Mouse (Mus musculus) liver, adult (tissue): ENCODE results near the gene Flt1.

Experiments
- GATA4 ChIP-seq: IDR thresholded peaks from 2 replicates; pipeline ENCODE4 v1.6.1; 2014; ENCODE audit warnings: mild to moderate bottlenecking, low read length; ENCODE audit not compliant: insufficient replicate concordance

Flt1 gene

DNA sequence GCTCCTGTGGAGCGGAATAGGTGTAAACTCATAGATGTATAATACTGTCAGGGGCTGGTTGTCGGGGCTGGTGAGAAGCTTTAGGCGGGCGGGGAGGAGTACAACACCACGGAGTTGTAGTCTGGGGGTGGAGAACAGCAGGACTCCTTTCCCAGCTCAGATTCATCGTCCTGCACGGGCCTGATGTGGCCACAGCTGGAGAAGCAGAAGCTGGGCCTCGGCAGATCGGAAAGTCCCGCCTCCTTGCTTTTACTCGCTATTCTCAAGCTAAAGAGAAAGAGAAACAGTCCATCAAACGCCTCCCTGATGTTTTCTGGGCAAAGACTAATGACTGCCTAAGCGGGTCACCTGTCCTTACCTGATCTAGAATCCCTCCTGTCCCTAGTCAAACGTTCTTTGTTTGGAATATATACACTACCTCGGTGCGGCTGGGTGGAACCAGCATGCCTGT is 161.6 kb downstream of the Flt1 start:
- TF ChIP-seq GATA4, result no peak

DNA sequence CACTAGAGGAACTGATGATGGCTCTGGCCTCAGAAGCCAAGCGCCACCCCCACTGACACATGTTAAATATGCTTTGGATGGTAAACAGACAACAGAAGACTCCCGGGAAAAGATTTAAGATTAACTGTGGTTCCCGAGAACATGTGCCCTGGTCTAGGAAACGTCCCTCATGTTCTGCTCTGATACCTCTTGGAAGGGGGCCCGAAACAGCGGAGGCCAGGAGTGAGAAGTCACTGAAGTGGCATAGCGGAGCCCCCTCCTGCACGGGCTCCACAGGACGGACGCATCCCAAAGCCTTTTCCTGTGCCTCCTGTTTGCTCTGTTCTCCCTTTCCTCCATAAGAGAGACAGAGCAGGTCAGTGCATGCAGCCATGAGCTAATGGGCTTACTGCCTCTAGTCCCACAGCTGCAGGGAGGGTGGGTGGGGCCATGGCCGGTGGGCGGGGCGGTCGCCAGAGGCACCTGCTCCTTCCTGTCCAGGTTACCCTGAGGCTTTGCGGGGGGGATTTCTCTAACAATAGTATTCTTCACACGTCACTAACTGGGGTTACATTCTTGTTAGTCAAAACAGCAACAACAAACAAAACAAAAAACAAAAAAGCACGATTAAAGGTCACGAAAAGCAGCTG is 162.2 kb downstream of the Flt1 start:
- TF ChIP-seq GATA4, result no peak

DNA sequence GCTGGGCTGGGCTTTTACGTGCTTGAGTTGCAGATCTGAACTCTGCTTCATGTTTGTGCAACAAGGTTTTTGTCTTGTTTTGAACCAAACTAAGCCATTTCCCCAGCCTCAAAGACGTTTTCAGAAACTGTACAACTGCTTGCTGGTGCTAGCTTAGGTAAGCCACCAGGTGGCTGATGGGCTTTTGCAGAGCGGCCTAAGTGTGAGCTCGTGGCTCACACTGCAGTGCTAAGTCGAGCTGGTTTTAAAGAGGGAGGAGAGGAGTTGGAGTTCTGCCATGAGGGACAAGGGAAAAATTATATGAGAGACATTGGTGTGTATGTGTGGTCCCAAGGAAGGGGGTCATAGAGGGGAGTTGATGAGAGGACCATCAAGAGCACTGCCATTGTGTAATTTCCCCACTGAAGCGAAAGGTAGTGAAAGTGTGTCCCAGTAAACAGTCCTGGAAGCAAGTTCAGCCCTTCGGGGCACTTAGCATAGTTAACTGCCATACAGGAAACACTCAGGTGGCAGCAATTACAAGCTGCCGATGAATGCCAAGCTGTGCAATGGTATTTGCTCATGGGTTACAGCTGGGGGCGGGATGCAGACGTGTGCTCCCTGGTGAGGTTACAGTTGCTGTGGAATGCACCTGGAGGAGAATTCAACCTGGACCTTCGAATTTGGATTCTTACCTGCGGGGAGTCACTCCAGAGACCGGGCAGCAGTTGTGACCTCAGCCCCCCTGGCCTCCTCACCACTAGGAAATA is 173.8 kb downstream of the Flt1 start:
- no peak for TF ChIP-seq GATA4

GRCm38 (mm10) chr5:147549016-147549755 is 176.6 kb downstream of the Flt1 start:
- TF ChIP-seq GATA4, result no peak

DNA sequence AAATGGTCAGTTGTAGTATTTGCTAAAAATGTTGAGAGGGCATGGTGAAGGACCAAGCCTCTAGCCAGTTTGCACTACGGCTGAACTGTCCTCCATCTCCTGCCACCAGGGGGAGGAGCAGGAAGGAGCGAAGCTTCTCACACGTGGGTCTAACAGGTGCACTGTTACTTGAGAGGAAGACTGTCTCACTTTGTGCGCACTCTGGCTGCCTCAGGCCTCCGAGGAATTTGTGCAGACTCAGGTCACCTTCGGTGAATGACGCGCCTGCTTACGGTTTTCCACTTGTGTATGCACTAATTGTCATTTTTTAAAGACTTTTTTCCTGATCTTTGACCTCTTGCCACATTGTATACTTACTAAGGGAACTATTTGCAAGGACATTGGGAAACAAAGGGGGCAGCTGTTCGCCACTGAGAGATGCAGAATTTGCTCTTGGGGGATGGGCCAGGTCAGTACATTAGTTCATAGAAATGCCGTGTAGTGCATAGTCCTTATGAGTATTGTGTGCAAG is 180.0 kb downstream of the Flt1 start:
- TF ChIP-seq GATA4, result no peak

DNA sequence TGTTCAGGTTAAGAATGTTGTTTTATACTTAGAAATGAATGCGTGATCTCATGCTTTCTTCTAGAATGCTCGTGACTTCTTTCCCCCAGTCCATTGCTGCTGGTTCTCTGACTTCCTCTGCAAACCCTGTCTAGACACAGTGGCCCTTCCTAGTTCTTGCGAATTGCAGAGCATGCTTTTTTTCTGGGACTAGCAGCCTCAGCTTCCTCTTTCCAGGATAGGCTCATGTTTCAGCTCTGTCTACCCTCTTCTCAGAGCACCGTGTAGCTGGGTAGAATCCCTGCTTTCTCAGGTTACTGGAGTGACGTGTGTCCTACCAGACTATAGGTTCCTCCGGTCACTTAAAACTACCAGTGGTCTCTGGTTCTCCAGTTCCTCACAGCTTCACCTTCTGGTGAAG is 183.5 kb downstream of the Flt1 start:
- no peak for TF ChIP-seq GATA4

DNA sequence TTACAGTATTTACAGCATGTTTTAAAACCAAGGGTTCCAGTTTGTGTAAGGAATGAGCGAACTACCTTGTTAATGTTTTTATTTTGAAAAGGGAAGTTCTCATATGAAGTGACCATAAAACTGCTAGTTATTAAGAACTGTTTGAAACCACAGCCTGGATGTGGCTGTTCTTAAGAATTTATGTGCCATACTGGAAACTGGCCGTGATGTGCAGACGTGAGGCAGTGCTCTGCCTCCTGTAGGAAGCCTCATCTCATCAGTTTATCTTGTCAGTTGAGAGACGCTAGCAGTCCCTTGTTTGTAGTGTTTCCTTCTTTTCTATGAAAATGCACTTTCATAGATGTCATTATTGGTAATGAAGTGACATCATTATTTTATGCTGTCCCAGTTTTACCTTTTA is 186.0 kb downstream of the Flt1 start:
- no peak for TF ChIP-seq GATA4

DNA sequence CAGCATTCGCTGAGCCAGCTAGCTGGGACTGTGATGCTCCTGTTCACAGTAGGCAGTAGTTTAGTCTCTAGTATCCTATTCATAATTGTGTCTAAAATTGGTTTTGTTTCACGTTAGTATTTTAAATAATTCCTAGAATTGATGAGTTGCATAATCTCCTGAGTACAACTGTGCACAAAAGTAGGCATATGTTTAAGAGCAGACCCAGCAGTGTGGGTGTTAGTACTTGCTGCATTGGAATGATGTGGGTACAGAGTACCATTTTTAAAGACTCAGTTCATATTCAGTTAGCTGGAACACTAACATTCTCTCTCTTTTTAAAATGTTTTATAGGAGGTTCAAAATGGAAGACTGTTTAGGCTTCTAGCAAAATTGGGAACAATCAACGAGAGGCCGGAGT is 186.4 kb downstream of the Flt1 start:
- no peak for TF ChIP-seq GATA4

- TF ChIP-seq GATA4, result no peak
Measured at GRCm38 (mm10) chr5:147532031-147532430, 193.8 kb downstream of the Flt1 start.

DNA sequence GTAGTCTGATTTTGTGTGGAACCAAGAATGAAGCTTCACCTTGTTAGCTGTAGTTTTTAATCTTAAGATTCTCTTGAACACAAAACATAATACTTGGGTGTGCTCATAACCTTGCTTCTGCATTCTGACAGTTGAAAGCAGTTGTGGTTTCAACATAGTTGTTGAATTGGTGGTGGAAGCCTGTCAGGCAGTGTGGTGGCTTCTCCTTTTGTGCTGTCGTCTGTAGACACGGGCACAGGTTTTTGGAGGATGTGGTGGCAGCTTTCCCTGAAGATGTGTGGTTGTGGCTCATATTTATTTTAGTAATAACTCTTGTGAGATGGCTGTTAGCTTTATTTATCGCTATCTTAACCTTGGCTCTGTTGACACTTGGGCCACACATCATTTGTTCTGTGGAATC is 198.0 kb downstream of the Flt1 start:
- TF ChIP-seq GATA4, result no peak

DNA sequence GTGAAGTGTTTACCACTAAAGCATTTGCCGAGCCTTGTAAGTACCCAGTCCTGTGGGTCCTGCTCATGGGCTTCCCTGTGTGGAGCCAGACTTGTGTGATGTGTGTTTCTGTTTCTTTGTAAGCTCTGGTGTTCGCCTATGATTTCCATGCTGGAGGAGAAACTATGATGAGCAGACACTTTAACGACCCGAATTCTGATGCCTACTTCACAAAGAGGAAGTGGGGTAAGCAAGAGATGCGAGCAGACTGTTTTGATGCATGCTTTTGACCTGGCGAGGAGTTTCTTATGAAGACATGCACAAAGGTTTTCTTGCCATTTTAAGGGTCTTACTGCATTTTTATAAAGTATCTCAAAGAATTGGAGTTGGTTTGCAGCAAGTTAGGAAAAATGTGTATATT is 198.8 kb downstream of the Flt1 start:
- TF ChIP-seq GATA4, result no peak
